Mouse (Mus musculus): ENCODE results near the gene Alcam. TPM values are rescaled to one million over a fixed set of nuclear protein-coding genes. Genes with fewer than 3 reads are reported as not detected.

Gene Alcam
- 8.3 and 9.4 TPM in 2 replicates for polyA plus RNA-seq (2016; fragmentation: Nextera tagmentation; extraction: Ambion mirVana)

- ATAC-seq, result no peak
These were observed at the start of gene Alcam for GRCm38 (mm10) chr16:52453971-52454514. Alcam (minus strand) TSS chr16:52454074.

DNA sequence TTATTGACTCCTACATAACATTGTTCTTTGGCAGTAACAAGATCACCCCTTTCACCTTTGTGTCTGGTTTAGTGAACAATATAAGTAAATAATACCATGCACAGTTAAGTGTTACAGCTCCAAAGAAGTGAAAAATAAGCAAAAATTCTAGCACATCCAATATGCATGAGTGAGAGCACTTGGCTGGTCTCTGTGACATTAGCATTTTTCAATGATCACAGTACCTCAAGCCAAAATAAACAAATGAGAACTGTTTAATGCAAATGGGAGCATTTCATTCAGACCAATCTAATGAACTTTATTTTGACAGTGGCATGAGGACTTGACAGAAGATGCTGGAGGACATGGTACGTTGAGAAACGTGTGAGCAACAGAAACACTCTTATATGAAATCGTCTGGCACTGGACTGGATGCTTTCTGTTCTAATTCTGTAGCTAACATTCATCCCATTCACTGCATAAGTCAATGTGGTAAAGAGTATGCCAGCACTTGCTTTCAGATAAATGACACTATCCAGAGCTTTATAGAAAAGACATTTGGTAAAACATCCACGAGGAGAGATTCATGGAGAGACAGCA is 45.0 kb upstream of the Alcam start:
- no peaks in the 10 kb centered on the region for H3K36me3 ChIP-seq
- H3K9ac ChIP-seq, result no peak overlapping the region
- no peak overlapping the region for H3K27ac ChIP-seq
- H3K4me2 ChIP-seq, result no peak overlapping the region
- ATAC-seq, result no peak
- 64% methylated on average over 4 of the region's 4 CpGs for WGBS (ENCODE audit: insufficient replicate concordance)
- no peaks in the 10 kb centered on the region for H3K9me3 ChIP-seq (replicated peaks)
- H3K27me3 ChIP-seq (replicated peaks), result no peaks in the 10 kb centered on the region
- H3K4me3 ChIP-seq, result no peak overlapping the region
- no peaks in the 10 kb centered on the region for H3K4me1 ChIP-seq

More at GRCm38 (mm10) chr16:52453971-52454514, at the start of gene Alcam:
- H3K4me2 ChIP-seq, result peak within 1 kb of the TSS; percentile 71
- peak within 1 kb of the TSS; percentile 61 for H3K4me3 ChIP-seq
- no peak within 1 kb of the TSS for H3K9ac ChIP-seq
- peaks cover 5% of the 10 kb centered on the region; the same call in 1 of the 2 replicates for H3K4me1 ChIP-seq
- H3K27ac ChIP-seq, result no peak within 1 kb of the TSS
- peaks cover 55% of the 10 kb centered on the region for H3K27me3 ChIP-seq (replicated peaks)
- WGBS (ENCODE audit: insufficient replicate concordance), result 3% methylated on average over 14 of the region's 14 CpGs
- H3K9me3 ChIP-seq (replicated peaks), result no peaks in the 10 kb centered on the region
- no peaks in the 10 kb centered on the region for H3K36me3 ChIP-seq

- Histone ChIP-seq H3K4me2 (no peak overlapping the region), H3K4me1 (no peaks in the 10 kb centered on the region), H3K4me3 (no peak overlapping the region), H3K27me3 (replicated peaks) (no peaks in the 10 kb centered on the region), H3K9ac (no peak overlapping the region), H3K36me3 (no peaks in the 10 kb centered on the region), H3K9me3 (replicated peaks) (no peaks in the 10 kb centered on the region), H3K27ac (no peak overlapping the region)
- WGBS (ENCODE audit: insufficient replicate concordance), result 41% methylated on average over 1 of the region's 1 CpGs
- ATAC-seq, result no peak
These were observed 36.7 kb upstream of the Alcam start for GRCm38 (mm10) chr16:52490542-52490941.

- no peak overlapping the region for H3K27ac ChIP-seq
- H3K36me3 ChIP-seq, result no peaks in the 10 kb centered on the region
- no peak overlapping the region for H3K4me3 ChIP-seq
- H3K27me3 ChIP-seq (replicated peaks), result no peaks in the 10 kb centered on the region
- no peaks in the 10 kb centered on the region for H3K4me1 ChIP-seq
- no peak overlapping the region for H3K4me2 ChIP-seq
- H3K9me3 ChIP-seq (replicated peaks), result no peaks in the 10 kb centered on the region
- no peak overlapping the region for H3K9ac ChIP-seq
- 39% methylated on average over 4 of the region's 4 CpGs for WGBS (ENCODE audit: insufficient replicate concordance)
- ATAC-seq, result no peak
These were observed 20.4 kb upstream of the Alcam start for GRCm38 (mm10) chr16:52474235-52474634.

DNA sequence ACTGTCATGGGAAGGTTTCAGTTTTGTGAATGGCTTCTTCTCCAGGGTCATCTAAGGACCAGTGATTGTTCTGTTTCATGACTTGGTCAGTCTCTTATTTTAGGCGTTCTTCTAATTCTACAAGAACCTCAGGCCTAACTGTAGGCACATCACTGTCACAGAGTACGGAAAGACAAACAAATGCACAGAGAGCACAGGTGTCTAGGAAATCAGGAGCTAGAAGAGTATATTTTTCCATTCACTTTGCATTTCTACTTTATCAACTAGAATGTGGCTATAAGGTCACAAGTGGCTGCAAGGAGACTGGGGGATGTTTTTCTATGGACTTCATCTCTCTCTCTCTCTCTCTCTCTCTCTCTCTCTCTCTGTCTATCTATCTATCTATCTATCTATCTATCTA is 19.2 kb upstream of the Alcam start:
- ATAC-seq, result no peak
- Histone ChIP-seq H3K9ac (no peak overlapping the region), H3K4me3 (no peak overlapping the region), H3K4me1 (no peaks in the 10 kb centered on the region), H3K4me2 (no peak overlapping the region), H3K36me3 (no peaks in the 10 kb centered on the region), H3K9me3 (replicated peaks) (no peaks in the 10 kb centered on the region), H3K27me3 (replicated peaks) (no peaks in the 10 kb centered on the region), H3K27ac (no peak overlapping the region)
- WGBS (ENCODE audit: insufficient replicate concordance), result 86% methylated on average over 2 of the region's 2 CpGs

- no peaks in the 10 kb centered on the region for H3K9me3 ChIP-seq (replicated peaks)
- WGBS (ENCODE audit: insufficient replicate concordance), result 68% methylated on average over 3 of the region's 3 CpGs
- ATAC-seq, result no peak
- H3K9ac ChIP-seq, result no peak overlapping the region
- H3K27me3 ChIP-seq (replicated peaks), result no peaks in the 10 kb centered on the region
- H3K4me2 ChIP-seq, result no peak overlapping the region
- H3K4me1 ChIP-seq, result no peaks in the 10 kb centered on the region
- no peak overlapping the region for H3K4me3 ChIP-seq
- H3K36me3 ChIP-seq, result no peaks in the 10 kb centered on the region
- H3K27ac ChIP-seq, result no peak overlapping the region
These were observed 18.8 kb upstream of the Alcam start for GRCm38 (mm10) chr16:52472635-52473034.

- Histone ChIP-seq H3K4me3 (no peak overlapping the region), H3K27me3 (replicated peaks) (no peaks in the 10 kb centered on the region), H3K4me1 (no peaks in the 10 kb centered on the region), H3K9me3 (replicated peaks) (no peaks in the 10 kb centered on the region), H3K4me2 (no peak overlapping the region), H3K9ac (no peak overlapping the region), H3K36me3 (no peaks in the 10 kb centered on the region), H3K27ac (no peak overlapping the region)
- no peak for ATAC-seq
These were observed 18.2 kb upstream of the Alcam start for GRCm38 (mm10) chr16:52472059-52472458.

DNA sequence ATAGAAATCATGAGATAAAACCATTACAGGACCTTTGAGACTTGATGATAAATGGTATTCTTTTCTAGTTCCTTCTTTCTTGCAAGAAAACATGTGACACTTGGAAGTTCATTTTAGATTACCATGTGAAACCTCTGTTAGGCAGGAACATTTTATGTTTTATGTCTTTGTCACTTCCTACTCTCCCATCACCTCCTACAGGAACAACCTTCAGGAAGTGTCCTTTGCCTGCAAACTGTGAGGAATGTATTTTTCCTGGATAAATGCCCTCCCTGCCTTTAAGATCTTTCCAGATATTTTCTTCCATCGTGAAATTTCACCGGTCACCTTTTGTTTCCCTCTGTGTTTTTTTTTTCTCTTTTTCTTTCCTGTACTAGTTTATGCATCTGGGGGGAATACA is 17.0 kb upstream of the Alcam start:
- Histone ChIP-seq H3K36me3 (no peaks in the 10 kb centered on the region), H3K9ac (no peak overlapping the region), H3K9me3 (replicated peaks) (no peaks in the 10 kb centered on the region), H3K4me3 (no peak overlapping the region), H3K27me3 (replicated peaks) (no peaks in the 10 kb centered on the region), H3K4me2 (no peak overlapping the region), H3K4me1 (no peaks in the 10 kb centered on the region), H3K27ac (no peak overlapping the region)
- no peak for ATAC-seq
- 66% methylated on average over 2 of the region's 2 CpGs for WGBS (ENCODE audit: insufficient replicate concordance)

GRCm38 (mm10) chr16:52470226-52470625 is 16.4 kb upstream of the Alcam start:
- no peaks in the 10 kb centered on the region for H3K9me3 ChIP-seq (replicated peaks)
- WGBS (ENCODE audit: insufficient replicate concordance), result 35% methylated on average over 3 of the region's 3 CpGs

GRCm38 (mm10) chr16:52468426-52468825 is 14.6 kb upstream of the Alcam start:
- Histone ChIP-seq H3K9me3 (replicated peaks) (no peaks in the 10 kb centered on the region), H3K9ac (no peak overlapping the region), H3K4me2 (no peak overlapping the region), H3K27me3 (replicated peaks) (no peaks in the 10 kb centered on the region), H3K4me1 (no peaks in the 10 kb centered on the region), H3K4me3 (no peak overlapping the region), H3K27ac (no peak overlapping the region), H3K36me3 (no peaks in the 10 kb centered on the region)
- ATAC-seq, result no peak

More at GRCm38 (mm10) chr16:52470226-52470625, 16.4 kb upstream of the Alcam start:
- Histone ChIP-seq H3K36me3 (no peaks in the 10 kb centered on the region), H3K4me3 (no peak overlapping the region), H3K4me2 (no peak overlapping the region), H3K9ac (no peak overlapping the region), H3K27me3 (replicated peaks) (no peaks in the 10 kb centered on the region), H3K4me1 (no peaks in the 10 kb centered on the region), H3K27ac (no peak overlapping the region)
- ATAC-seq, result no peak

DNA sequence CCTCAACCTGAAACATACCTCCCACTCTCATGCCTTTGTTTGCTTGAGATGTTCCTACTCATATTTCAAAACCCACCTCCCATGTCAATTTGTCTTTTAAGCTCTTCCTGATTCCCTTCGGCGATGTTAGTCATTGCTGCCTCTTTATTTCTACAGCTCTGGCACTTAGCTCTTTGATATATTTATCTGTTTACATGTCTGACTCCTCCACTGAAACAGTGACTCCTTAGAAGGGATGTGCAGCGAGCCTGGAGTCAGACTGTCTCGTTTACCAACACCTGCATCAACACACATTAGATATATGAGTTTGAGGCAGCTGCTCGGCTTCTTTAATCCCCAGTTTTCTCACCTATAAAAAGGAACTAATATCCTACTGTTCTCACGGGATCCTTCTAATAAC is 12.9 kb upstream of the Alcam start:
- no peak overlapping the region for H3K4me3 ChIP-seq
- H3K27ac ChIP-seq, result no peak overlapping the region
- no peak overlapping the region for H3K9ac ChIP-seq
- H3K36me3 ChIP-seq, result no peaks in the 10 kb centered on the region
- WGBS (ENCODE audit: insufficient replicate concordance), result 69% methylated on average over 6 of the region's 6 CpGs
- no peak overlapping the region for H3K4me2 ChIP-seq
- H3K9me3 ChIP-seq (replicated peaks), result no peaks in the 10 kb centered on the region
- no peaks in the 10 kb centered on the region for H3K4me1 ChIP-seq
- H3K27me3 ChIP-seq (replicated peaks), result no peaks in the 10 kb centered on the region
- no peak for ATAC-seq

- Histone ChIP-seq H3K4me2 (no peak overlapping the region), H3K4me3 (no peak overlapping the region), H3K36me3 (no peaks in the 10 kb centered on the region), H3K4me1 (no peaks in the 10 kb centered on the region), H3K9ac (no peak overlapping the region), H3K9me3 (replicated peaks) (no peaks in the 10 kb centered on the region), H3K27ac (no peak overlapping the region), H3K27me3 (replicated peaks) (no peaks in the 10 kb centered on the region)
- no peak for ATAC-seq
- WGBS (ENCODE audit: insufficient replicate concordance), result 54% methylated on average over 1 of the region's 1 CpGs
These were observed 10.7 kb upstream of the Alcam start for GRCm38 (mm10) chr16:52464597-52464996.

Measured in liver, embryonic 12.5 days (tissue).